Mouse (Mus musculus) testis, postnatal 10 days (tissue): Measurements from ENCODE around the gene Myom1.

Experiments used
- DNase-seq: peaks from one replicate; pipeline ENCODE4 v3.0.0; 2021; ENCODE audit warnings: low spot score

Gene Myom1

DNA sequence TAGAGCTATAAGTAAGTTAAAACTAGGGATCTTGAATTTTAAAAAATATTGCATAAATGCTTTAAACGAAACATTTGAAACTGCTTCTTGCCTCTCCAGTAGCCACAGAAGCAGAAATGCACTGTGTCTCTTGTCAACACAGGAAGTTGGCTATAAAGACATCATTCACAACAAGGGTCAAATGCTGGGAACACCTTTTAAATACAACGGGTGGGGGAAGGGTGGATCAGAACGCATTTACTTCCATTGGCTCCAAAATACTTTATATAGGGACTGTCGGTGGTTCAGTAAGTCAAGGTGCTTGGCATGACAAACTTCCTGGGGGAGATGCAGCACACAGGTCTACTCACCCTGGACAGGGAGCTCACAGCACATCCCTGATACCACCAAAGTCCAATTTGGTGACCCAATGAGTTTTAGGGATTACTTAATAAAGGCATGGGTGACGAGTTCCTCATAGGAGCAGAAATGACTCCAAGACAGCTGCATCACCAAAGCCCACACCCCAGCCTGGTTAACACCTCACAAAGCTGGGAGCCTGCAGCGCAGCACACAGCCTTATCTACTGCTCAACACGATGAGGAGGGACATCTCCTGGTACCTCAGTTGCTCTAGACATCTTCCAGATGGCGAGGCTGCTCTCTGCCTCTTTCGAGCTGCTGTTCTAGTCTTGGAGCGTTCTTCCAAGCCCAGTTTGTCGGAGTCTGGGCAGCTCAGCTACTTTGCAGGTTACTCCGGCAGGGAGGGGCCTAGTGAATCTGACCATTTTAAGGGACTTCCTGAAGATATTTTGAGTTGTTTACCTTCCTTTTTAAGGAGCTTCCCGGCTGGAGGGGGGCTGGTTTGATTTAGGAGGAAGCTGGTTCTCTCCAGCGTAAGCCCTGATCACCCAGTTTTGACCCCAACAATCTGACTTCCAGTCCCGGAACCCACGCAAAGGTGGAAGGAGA is 134.2 kb downstream of the Myom1 start:
- no peak for DNase-seq

DNA sequence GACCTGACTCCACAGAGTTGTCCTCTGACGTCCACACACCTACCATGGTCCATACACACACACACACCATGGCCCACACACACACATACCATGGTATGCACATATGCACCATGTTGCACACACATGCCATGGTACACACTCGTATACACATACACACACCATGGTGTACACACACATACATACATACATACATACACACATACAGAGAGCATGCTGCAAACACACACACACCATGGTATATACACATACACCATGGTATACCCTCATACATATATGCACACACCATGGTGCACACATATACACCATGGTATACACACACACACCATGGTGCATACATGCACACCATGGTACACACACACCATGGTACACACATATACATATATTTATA is 134.9 kb downstream of the Myom1 start:
- DNase-seq: no peak

DNA sequence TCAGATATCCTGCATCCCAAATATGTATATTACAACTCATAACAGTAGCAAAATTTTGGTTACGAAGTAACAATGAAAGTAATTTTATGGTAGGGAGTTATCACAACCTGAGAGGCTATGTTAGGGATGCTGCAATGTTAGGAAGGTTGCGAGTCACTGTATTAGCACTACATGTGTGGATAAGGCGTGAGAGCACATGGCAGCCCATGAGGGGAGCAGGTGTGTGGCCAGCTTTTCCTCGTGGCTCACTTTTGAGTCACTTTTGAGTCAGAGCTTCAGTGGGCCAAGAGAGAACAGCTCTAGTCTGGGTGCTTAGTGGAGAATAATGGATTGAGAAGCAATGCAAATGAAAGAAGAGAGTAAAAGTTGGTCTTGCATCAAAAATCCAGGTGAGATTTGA is 139.6 kb downstream of the Myom1 start:
- no peak for DNase-seq

DNA sequence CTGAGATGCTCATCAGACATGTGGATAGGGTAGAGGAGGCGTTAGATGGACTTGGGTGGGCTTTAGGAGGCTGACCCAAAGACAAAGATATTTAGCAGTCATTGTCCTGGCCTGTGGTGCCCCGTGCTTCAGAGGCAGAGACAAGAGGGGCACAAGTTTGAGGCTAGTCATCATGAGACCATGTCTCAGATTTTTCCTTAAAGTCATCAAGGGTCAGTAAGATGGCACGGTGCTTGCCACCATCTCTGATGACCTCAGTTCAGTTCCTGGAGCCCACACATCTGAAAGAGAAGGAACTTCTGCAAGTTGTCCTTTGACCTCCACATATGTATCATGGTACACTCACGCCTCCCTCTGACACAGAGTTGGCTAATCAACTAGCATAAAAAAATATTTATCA is 140.7 kb downstream of the Myom1 start:
- no peak for DNase-seq

DNA sequence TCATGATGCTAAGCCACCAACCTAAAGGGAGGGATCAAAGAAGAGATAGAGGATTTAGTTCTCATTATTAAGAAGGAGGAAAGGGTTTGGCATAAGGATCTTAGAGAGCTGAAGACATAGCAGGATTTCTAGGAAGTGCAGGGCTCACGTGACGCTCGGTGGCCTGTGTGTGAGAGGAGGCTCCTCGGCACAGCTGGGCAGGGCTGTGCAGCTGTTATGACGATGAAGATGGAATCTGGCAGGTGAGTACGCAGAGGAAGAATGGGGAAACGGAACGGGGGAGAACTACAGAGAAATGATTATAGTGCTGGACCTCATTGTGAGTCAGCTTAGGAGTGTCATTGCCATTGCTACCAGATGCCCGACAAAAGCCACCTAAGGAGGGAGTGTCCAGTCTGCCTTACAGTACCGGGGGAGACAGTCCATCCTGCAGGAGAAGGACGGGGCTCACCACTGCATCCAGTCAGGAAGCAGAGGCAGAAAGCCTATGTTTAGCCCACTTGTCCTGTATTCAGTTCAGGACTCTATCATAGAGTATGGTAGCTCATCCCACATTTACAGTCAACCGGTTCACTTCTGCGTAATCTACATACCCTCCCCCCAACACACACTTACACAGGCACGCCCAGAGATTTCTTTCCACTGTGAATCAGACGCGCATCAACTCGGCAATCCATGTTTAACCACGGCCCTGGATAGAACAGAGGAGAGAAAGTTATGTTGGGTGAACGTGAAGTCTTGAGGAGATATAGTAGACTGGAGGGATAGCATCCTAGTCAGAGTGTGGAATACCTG is 142.1 kb downstream of the Myom1 start:
- DNase-seq: no peak

DNA sequence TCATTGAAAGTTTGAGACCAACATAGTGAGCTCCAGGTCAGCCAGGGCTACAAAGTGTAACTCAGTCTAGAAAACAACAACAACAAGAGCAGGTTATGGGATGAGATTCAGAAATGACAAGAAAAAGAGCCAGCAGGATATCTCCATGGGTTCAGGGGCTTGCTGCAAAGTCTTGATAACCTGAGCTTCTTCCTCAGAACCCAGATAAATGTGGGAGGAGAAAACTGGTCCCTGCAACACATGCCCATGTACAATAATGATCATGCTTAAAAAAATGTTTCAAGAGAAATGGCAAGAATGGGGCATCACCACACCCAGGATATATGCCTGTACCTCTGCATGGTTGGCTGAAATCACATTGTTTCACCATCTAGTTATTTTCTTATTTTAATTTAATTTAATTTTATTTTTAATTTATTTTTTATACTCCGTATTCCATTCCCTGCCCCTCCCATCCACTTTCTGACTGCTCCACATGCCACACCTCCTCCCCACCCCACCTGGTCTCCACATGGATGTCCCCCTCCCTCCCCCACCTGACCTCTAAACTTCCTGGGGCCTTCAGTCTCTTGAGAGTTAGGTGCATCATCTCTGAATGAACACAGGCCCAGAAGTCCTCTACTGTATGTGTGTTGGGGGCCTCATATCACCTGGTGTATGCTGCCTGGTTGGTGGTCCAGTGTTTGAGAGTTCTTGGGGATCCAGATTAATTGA is 143.0 kb downstream of the Myom1 start:
- no peak for DNase-seq

DNA sequence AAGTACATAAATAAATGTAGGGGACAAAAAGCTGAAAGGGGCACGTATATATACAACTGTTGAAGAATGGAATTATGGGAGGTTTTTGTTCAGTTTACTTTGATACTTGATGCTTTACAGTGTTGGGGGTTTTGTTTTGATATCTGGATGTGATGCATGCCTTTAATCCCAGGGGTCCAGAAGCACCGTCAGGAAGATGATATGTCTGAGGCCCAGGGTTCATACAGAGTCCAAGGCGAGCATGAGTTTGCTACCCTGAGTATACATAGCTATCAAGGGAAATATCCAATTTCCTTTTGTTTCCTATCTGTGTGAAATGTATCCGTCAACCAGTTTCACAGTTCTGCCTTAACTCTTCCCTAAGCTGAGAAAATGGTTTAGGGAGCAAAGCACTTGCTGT is 150.9 kb downstream of the Myom1 start:
- no peak for DNase-seq

DNA sequence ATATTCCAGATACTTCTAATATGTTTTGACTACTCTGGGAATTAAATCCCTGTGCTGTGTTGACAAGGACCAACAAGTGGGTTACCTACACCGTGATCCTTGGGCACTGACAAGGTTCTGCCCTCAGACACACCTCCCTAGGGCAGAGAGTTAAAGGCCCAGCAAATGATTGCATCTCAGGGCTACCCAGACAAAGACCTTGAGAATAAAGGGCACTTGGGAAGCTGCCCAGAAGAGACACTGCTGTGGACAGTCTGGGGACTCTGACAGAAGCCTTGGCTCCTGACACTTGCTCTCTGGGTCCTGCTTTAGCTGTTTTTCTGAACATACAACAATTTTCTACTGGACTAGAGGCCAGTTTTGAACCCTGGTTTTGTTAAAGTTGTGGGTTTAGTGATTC is 152.8 kb downstream of the Myom1 start:
- no peak for DNase-seq

DNA sequence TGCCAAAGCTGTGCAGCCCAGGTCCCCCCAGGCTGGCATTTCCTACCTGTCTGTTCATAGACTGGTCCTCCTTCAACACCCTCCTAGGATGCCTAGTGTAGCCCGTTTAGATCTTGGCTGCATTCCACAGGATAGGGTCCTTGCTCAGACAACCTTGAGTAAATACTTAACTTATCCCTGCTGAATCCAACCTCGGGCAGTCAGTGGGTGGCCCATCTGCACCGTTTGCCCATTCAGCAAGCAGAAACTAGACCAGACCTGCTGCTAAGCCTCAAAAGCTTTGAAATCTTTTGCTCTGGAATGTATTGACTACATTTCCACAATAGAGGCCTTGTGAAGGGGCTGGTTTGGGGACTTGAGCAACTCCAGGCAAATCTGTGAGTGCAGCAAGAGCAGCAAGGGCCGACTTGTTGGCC is 156.7 kb downstream of the Myom1 start:
- no peak for DNase-seq

DNA sequence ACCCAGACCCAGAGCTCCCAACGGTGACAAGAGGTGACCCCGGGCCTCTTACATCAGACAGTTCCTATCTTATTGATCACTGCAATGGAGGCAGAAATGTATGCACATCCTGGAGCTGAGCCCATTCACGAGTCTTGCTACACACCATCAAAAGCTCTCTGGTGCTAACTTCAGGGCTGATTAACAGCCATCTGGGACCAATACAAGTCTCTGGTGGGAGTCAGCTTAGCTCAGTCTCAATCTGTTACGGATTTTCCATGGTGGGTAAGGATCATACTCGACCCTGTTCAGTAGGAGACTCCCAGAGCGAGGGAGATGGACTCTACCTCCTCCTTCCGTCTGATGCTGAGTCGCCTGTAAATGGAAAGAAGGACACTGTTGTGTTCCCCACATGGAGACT is 157.3 kb downstream of the Myom1 start:
- no peak for DNase-seq

DNA sequence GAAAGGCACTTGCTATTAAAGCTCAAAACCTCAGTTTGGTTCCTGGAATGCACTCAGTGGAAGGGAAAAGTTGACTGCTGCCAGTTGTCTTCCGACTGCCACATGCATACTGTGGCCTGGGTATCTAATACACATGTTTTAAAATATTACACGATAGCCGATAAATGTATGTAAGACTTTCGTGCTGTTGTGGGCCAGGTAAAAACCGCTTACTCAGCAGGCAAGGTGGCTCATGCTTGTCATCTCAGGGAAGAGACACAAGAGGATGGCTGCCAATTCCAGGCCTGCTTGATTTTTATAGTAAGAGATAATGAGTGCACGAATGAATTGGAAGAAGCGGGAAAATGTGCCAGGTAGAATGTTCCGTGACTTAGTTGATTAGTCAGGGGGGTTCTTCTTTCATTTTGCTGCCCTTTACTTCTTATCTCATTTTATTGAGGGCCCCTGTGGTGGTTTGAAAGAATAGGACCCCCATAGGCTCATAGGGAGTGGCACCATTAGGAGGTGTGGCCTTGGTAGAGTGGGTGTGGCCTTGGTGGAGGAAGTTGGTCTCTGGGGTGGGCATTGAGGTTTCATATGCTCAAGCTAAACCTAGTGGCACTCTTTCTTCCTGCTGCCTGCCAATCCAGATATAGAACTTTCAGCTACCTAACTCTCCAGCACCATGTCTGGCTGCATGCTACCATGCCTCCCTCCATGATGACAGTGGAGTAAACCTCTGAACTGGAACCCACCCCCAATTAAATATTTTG is 158.0 kb downstream of the Myom1 start:
- DNase-seq: no peak

DNA sequence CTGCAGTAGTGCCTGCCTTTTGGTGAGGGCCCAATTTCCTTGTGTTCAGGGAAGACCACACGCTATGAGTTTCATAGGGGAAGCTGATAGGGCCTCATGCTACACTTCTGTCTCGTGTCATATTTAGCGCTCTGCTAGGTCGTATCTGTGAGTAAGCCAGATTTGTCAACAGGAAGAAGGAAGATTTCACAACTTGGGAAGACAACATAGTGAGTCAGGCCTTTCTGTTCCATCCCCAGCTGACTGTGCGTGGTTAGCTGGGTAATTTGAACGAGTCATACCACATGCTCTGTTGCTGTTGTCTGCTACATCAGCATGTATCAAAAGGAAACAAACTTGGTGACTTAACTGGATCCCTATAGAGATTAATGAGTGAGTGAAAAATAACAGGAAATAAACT is 162.6 kb downstream of the Myom1 start:
- DNase-seq: no peak

DNA sequence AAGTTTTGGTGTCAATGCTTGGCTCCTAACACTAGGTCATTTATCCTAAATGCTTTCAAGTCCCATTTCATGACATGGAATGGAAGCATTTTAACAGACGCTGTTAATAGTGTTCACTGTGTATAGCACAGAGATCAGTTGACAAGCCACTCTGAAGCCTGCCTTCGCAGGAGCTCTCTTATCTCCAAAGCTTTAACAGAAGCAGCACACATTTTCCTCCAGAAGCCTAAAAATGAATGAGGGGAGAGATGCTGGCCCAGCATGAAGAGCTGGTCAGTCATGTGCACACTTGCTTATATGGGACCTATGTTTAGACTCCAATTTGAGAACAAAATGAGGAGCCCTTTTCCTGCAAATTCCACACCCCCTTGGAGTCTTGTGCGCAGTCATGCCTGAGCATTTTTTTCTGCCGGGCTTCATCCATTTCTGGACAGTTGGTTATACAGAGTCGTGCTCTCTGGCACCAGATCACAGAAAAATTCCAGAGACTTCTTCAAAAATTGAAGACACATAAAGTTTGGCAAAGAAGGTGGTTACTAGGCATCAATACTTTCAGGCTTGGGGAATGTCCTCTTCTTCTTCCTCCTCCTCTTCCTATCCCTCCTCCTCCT is 165.9 kb downstream of the Myom1 start:
- no peak for DNase-seq

DNA sequence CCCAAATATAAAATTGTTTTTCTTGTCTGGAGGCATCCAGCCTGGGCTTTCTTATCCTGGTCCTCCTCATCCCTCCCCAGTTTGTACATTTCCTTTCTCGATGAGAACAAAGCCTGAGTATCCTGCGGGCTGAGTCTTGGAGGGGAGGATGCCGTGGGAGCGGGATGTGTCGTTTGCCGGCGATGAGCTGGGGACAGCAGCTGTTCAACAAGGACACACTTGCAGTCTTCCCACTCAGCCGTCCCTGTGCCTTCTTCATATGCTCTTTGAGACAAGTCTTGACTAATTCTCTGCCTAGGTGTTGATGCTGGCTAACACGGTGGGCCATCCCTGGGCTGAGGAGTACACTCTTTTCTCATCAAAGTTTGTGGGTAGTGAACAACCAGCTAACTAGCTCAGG is 166.4 kb downstream of the Myom1 start:
- DNase-seq: no peak

DNA sequence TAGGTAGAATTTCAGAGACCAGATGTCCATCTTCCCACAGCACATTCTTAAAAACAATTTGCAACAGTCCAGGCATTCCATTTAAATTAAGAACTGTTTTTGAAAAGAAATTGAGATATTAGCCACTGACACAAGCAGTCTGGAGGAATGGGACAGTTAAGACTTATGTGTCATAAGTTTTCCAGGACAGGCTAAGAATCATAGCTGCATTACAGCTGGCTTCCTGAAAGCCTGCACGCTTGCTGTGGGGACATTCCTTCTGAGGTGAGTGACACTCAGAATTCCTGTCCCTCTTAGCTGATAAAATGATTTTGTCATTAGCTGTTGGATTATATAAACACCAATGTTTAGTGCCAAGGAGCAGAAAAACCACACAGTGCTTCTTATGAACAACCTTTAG is 167.2 kb downstream of the Myom1 start:
- no peak for DNase-seq

DNA sequence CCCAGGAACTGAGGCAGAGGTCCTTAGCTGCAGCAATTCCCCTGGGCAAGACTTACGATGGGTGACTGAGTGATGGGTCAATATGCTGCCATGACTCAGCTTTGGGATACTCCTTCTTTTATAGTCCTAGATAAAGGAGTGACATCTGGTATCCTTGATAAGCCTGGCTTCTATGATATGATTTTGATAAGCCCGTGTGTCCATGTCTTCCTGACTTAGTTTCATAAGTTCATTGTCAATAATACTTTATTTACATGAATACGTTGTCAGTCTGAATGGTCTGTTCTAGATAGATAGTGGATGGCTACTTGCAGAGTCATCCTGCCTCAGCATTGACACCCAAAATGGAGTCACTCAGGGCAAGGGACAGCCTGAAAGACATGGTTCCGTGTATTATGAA is 168.7 kb downstream of the Myom1 start:
- no peak for DNase-seq
